Mouse (Mus musculus): Measurements from ENCODE around the gene Rbm44. TPM values are rescaled to one million over a fixed set of nuclear protein-coding genes. Genes with fewer than 3 reads are reported as not detected.

Gene Rbm44
- polyA plus RNA-seq, 1 experiment, result 14.4 TPM

DNA sequence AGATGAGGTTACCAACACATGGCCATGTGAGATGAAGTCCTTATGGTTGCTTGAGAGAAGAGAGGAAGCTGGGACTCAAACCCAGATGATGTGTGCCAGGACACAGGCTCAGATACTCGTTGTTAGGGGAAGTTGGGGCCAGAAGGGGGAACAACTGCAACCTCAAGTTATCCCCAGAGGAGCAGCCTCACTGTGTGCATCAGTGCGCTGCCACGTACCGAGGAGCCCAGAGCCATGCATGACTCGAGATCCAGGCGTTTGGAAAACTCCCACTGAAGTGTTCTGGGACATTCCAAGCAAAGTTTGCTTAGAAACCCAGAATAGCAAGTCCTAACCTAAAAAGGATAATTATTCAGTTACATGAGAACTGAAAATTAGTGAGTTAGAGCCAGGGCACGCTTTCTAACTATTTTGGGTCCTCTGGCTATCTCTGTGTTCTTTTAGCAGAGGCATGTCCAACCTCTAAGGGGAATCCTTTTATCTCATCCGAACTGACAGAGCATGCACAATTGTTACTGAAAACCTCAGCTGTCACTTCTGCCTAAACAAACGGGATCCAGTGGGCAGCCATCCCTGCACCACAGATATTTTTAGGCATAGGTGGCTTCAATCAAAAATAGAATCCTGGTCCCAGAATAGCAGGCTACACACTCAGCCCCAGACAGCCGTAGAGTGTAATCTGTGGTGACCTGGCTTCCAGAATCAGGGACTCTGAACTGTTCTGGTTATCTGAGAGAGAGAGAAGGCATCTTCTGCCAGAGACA, 71.8 kb downstream of the Rbm44 start:
- Histone ChIP-seq H3K4me3 (ENCODE audit: control insufficient read depth, low read depth, low read length) (no peak overlapping the region), H3K4me1 (ENCODE audit: control insufficient read depth, insufficient read depth, low read length) (no peaks in the 10 kb centered on the region), H3K27me3 (ENCODE audit: control insufficient read depth, insufficient read depth, low read length) (no peaks in the 10 kb centered on the region), H3K27ac (ENCODE audit: control insufficient read depth, insufficient read depth, low read depth, low read length) (peak overlapping the region; percentile 11; the same call in 1 of the 2 replicates), H3K36me3 (ENCODE audit: control insufficient read depth, insufficient read depth, low read length) (no peaks in the 10 kb centered on the region)
- TF ChIP-seq POLR2A (IDR thresholded peaks at IDR 0.05; ENCODE audit: control insufficient read depth, low read depth, low read length) (no peak), CTCF (IDR thresholded peaks at IDR 0.05; ENCODE audit: control insufficient read depth, insufficient read depth, insufficient replicate concordance, low read depth, low read length) (no peak)

DNA sequence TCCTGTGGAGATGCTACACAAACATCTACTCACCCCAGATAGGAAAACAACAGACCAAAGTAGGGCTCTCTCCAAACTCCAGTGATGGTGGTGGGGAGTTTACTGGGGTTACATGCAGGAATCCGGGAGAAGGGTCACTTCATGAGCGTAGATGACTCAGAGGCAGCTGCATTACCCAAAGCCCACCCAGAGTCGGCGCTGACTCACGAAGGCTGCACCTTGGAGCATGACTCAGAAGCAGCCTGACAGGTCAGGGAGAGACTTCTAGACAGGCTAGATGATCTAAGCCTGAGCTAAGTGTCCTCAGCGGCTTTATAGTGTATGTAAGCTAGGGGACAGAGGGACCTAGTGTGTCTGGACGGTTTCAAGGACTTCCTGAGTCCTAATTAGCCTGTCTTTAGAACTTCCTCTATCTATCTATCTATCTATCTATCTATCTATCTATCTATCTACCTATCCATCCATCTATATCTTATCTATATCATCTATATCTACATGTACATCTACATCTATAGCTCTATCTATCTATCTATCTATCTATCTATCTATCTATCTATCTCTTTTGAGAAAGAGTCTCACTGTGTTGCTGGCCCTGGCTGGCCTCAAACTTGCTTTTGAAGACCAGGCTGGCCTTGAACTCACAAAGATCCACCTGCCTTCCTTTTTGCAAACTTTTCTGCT, 74.9 kb downstream of the Rbm44 start:
- Histone ChIP-seq H3K27me3 (ENCODE audit: control insufficient read depth, insufficient read depth, low read length) (no peaks in the 10 kb centered on the region), H3K36me3 (ENCODE audit: control insufficient read depth, insufficient read depth, low read length) (no peaks in the 10 kb centered on the region), H3K4me3 (ENCODE audit: control insufficient read depth, low read depth, low read length) (no peak overlapping the region), H3K27ac (ENCODE audit: control insufficient read depth, insufficient read depth, low read depth, low read length) (no peak overlapping the region), H3K4me1 (ENCODE audit: control insufficient read depth, insufficient read depth, low read length) (no peaks in the 10 kb centered on the region)
- no peak for TF ChIP-seq POLR2A (IDR thresholded peaks at IDR 0.05; ENCODE audit: control insufficient read depth, low read depth, low read length)

DNA sequence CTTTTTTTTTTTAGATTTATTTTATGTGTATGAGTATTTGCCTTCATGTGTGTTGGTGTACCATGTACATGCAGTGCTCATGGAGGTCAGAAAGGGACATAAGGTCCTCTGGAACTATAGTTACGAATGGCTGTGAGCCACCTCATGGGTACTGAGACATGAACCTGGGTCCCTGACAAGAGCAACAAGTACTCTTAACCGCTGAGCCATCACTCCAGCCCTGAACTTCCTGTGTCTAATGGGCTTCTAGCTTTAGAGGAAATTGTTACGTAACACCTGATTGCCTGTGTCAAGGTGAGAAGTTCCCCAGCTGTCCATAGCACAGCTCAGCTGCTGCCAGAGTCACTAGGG, 75.4 kb downstream of the Rbm44 start:
- H3K27ac ChIP-seq (ENCODE audit: control insufficient read depth, insufficient read depth, low read depth, low read length), result no peak overlapping the region
- H3K4me3 ChIP-seq (ENCODE audit: control insufficient read depth, low read depth, low read length), result no peak overlapping the region
- H3K4me1 ChIP-seq (ENCODE audit: control insufficient read depth, insufficient read depth, low read length), result no peaks in the 10 kb centered on the region
- H3K36me3 ChIP-seq (ENCODE audit: control insufficient read depth, insufficient read depth, low read length), result no peaks in the 10 kb centered on the region
- H3K27me3 ChIP-seq (ENCODE audit: control insufficient read depth, insufficient read depth, low read length), result no peaks in the 10 kb centered on the region
- TF ChIP-seq POLR2A (IDR thresholded peaks at IDR 0.05; ENCODE audit: control insufficient read depth, low read depth, low read length) (no peak), CTCF (IDR thresholded peaks at IDR 0.05; ENCODE audit: control insufficient read depth, insufficient read depth, insufficient replicate concordance, low read depth, low read length) (no peak)

Other genes starting within 250 kb of the Rbm44 start
- gene Mlph, start 230.0 kb upstream of the Rbm44 start, polyA plus RNA-seq (2012; rRNA removed), result 0.44 and 1.4 TPM in 2 replicates
- not detected in 2 replicates for gene Prlh, start 192.0 kb upstream of the Rbm44 start, polyA plus RNA-seq (2012; rRNA removed)
- 0.12 and 1.2 TPM in 2 replicates for gene Rab17, start 175.4 kb upstream of the Rbm44 start, polyA plus RNA-seq (2012; rRNA removed)
- 0.63 and 1.3 TPM in 2 replicates for gene Lrrfip1, start 146.4 kb upstream of the Rbm44 start, polyA plus RNA-seq (2012; rRNA removed)
- 2.1 and 12.8 TPM in 2 replicates for gene Ramp1, start 34.7 kb downstream of the Rbm44 start, polyA plus RNA-seq (2012; rRNA removed)
- 159 and 164 TPM in 2 replicates for gene Ube2f, start 105.2 kb downstream of the Rbm44 start, polyA plus RNA-seq (2012; rRNA removed)
- 13.3 and 18.0 TPM in 2 replicates for gene Scly, start 153.2 kb downstream of the Rbm44 start, polyA plus RNA-seq (2012; rRNA removed)
- 0.27 and 0.29 TPM in 2 replicates for gene Espnl, start 177.0 kb downstream of the Rbm44 start, polyA plus RNA-seq (2012; rRNA removed)
- 0.21 and 0.31 TPM in 2 replicates for gene Klhl30, start 205.9 kb downstream of the Rbm44 start, polyA plus RNA-seq (2012; rRNA removed)
- gene Erfe, start 221.3 kb downstream of the Rbm44 start, polyA plus RNA-seq (2012; rRNA removed), result 0.90 and 1.2 TPM in 2 replicates